Mouse (Mus musculus): ENCODE data around the gene Megf6.

Gene Megf6

GRCm38 (mm10) chr4:154299541-154300271, 129.2 kb downstream of the Megf6 start:
- in situ Hi-C loops (cut with MboI; ENCODE audit: low pct_unique_long_range_greater_than_20kb in 1 of 2, low sequenced_read_pairs in 2 of 2, unreplicated experiment in 1 of 2): no loop called here

GRCm38 (mm10) chr4:154301466-154301881, 130.9 kb downstream of the Megf6 start, which contains the start of gene Arhgef16:
Gene Arhgef16, minus strand, starts transcription at chr4:154301676.
- in situ Hi-C loops (cut with MboI; ENCODE audit: low pct_unique_long_range_greater_than_20kb in 1 of 2, low sequenced_read_pairs in 2 of 2, unreplicated experiment in 1 of 2): no loop called here

GRCm38 (mm10) chr4:154309131-154309530, 138.6 kb downstream of the Megf6 start:
- in situ Hi-C loops (cut with MboI; ENCODE audit: low pct_unique_long_range_greater_than_20kb in 1 of 2, low sequenced_read_pairs in 2 of 2, unreplicated experiment in 1 of 2): no loop called here

GRCm38 (mm10) chr4:154310576-154311262, 140.2 kb downstream of the Megf6 start:
- in situ Hi-C loops (cut with MboI; ENCODE audit: low pct_unique_long_range_greater_than_20kb in 1 of 2, low sequenced_read_pairs in 2 of 2, unreplicated experiment in 1 of 2): no loop called here

DNA sequence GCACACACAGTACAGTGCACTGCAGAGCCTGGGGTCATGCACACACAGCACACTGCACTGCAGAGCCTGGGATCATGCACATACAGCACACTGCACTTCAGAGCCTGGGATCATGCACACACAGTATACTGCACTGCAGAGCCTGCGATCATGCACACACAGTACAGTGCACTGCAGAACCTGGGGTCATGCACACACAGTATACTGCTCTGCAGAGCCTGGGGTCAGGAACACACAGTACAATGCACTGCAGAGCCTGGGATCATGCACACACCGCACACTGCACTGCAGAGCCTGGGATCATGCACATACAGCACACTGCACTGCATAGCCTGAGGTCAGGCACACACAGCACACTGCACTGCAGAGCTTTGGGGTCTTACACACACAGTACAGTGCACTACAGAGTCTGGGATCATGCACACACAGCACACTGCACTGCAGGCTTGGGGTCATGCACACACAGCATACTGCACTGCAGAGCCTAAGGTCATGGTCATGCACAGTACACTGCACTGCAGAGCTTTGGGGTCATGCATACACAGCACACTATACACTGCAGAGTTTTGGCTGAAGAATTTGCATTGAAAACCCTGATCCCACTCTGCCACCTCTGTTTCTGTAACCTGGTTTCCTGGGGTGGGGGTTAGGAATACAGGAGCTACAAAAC, 141.7 kb downstream of the Megf6 start:
- in situ Hi-C loops (cut with MboI; ENCODE audit: low pct_unique_long_range_greater_than_20kb in 1 of 2, low sequenced_read_pairs in 2 of 2, unreplicated experiment in 1 of 2): no loop called here

DNA sequence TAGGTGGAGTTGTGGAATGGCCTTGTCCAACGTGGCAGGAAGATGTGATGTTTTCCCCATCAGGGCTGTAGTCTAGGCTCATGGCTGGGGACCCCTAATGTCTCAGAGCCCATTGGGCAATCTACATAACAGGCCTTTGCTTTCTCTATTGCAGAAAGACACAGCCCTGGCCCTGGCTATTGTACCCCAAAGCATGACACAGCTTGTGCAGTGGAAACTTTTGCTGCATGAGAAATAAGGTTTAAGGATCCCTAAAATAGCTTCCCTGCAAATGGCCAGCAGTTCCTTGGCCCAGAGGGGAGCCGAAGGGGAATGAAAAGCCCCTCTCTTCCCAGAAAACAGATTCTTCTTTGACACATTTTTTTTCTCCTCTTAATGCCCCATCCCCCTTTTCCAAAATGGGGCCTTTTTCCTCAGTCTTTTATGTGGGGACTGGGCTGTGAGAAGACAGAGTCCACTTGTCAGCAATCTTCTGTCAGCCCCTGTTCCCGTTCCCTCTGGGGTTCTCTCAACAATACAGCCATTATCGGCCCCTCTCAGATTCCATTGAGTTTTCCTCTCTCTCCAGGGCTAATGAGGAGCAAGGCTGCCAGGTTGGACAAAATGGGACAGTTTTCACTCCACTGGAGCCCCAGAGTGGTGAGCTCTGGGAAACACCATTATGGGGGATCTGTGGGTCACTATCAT, 142.5 kb downstream of the Megf6 start:
- in situ Hi-C loops (cut with MboI; ENCODE audit: low pct_unique_long_range_greater_than_20kb in 1 of 2, low sequenced_read_pairs in 2 of 2, unreplicated experiment in 1 of 2): no loop called here

GRCm38 (mm10) chr4:154313622-154313967, 143.1 kb downstream of the Megf6 start:
- in situ Hi-C loops (cut with MboI; ENCODE audit: low pct_unique_long_range_greater_than_20kb in 1 of 2, low sequenced_read_pairs in 2 of 2, unreplicated experiment in 1 of 2): no loop called here
